Mouse (Mus musculus) spleen, adult 2 months (tissue): ENCODE data around the gene D230025D16Rik. TPM values are rescaled to one million over a fixed set of nuclear protein-coding genes. Genes with fewer than 3 reads are reported as not detected.

ENCODE experiments used
- DNase-seq, 2 experiments: peaks; one replicate each; pipeline versions ENCODE4 v3.0.0 to v3.0.0-alpha.2; 2012 to 2021; ENCODE audit warnings: low spot score in 2 of 2, low read depth in 1 of 2
- H3K27ac ChIP-seq: fragments of 200-500 bp; 2 replicates; pipeline ENCODE4 v1.5.1; 2012; ENCODE audit warnings: low read length, inconsistent platforms; ENCODE audit not compliant: insufficient read depth
- H3K27me3 ChIP-seq: fragments of 200-500 bp; 2 replicates; pipeline ENCODE4 v1.6.1; 2012; ENCODE audit warnings: mild to moderate bottlenecking, moderate library complexity, low read length, inconsistent platforms; ENCODE audit not compliant: control insufficient read depth, insufficient read depth
- H3K36me3 ChIP-seq: fragments of 200-500 bp; 2 replicates; pipeline ENCODE4 v1.6.1; 2012; ENCODE audit warnings: mild to moderate bottlenecking, low read length, inconsistent platforms; ENCODE audit not compliant: control insufficient read depth, insufficient read depth
- H3K4me1 ChIP-seq: fragments of 200-500 bp; 2 replicates; pipeline ENCODE4 v1.6.1; 2011; ENCODE audit warnings: inconsistent platforms; ENCODE audit not compliant: control insufficient read depth, insufficient read depth, insufficient read length
- H3K4me3 ChIP-seq: fragments of 200-500 bp; 2 replicates; pipeline ENCODE4 v1.5.1; 2011; ENCODE audit warnings: mild to moderate bottlenecking, inconsistent platforms; ENCODE audit not compliant: insufficient read depth, insufficient read length; ENCODE audit errors: extremely low read depth
- CTCF ChIP-seq: fragments of 200-500 bp; IDR thresholded peaks from 2 replicates; pipeline ENCODE4 v1.5.1; 2011; ENCODE audit warnings: mild to moderate bottlenecking, inconsistent platforms; ENCODE audit not compliant: insufficient read depth, insufficient read length, insufficient replicate concordance; ENCODE audit errors: extremely low read depth
- POLR2A ChIP-seq: fragments of 200-500 bp; IDR thresholded peaks from 2 replicates; pipeline ENCODE4 v1.6.1; 2011; ENCODE audit warnings: low read depth, low read length, inconsistent platforms
- WGBS: fragments of 180-500 bp; shearing (Covaris S2); methylation state at CpG from one replicate; pipeline ENCODE4 v1.1.7; 2018; 5-methylcytosine and 5-hydroxymethylcytosine counted together
- polyA plus RNA-seq: library from polyadenylated mRNA; depleted of rRNA; stranded (reverse); fragments of >200 nt; gene quantifications from 2 replicates; pipeline ENCODE4 v1.2.3, GENCODE M21; 2012

Gene D230025D16Rik
- polyA plus RNA-seq, 1 experiment: 13.6 TPM

- H3K27me3 ChIP-seq: no peaks in the 10 kb centered on the region
- H3K27ac ChIP-seq: no peak overlapping the region
- H3K36me3 ChIP-seq: peaks cover 11% of the 10 kb centered on the region
- DNase-seq: no peak
- no peaks in the 10 kb centered on the region for H3K4me1 ChIP-seq
- TF ChIP-seq POLR2A: no peak
- 88% methylated on average over 7 of the region's 7 CpGs for WGBS
- no peak overlapping the region for H3K4me3 ChIP-seq
Measured at GRCm38 (mm10) chr8:105206766-105207275, 18.1 kb upstream of the D230025D16Rik start.

- no peak for TF ChIP-seq POLR2A
- no peak for TF ChIP-seq CTCF
- Histone ChIP-seq H3K27me3 (no peaks in the 10 kb centered on the region), H3K27ac (no peak overlapping the region), H3K36me3 (peaks cover 11% of the 10 kb centered on the region), H3K4me1 (no peaks in the 10 kb centered on the region), H3K4me3 (no peak overlapping the region)
- no peak for DNase-seq
- 82% methylated on average over 2 of the region's 2 CpGs for WGBS
Measured at GRCm38 (mm10) chr8:105207675-105208273, 17.2 kb upstream of the D230025D16Rik start.

- no peak for TF ChIP-seq POLR2A
- TF ChIP-seq CTCF: no peak
- Histone ChIP-seq H3K27me3 (no peaks in the 10 kb centered on the region), H3K4me3 (no peak overlapping the region), H3K27ac (no peak overlapping the region), H3K36me3 (peaks cover 5% of the 10 kb centered on the region), H3K4me1 (no peaks in the 10 kb centered on the region)
- WGBS: 68% methylated on average over 1 of the region's 1 CpGs
- DNase-seq: no peak
Measured at GRCm38 (mm10) chr8:105209153-105210110, 15.5 kb upstream of the D230025D16Rik start.

GRCm38 (mm10) chr8:105214104-105214503 lies 10.8 kb upstream of the D230025D16Rik start:
- Histone ChIP-seq H3K4me1 (no peaks in the 10 kb centered on the region), H3K36me3 (peaks cover 4% of the 10 kb centered on the region; the same call in 1 of the 2 replicates), H3K27me3 (no peaks in the 10 kb centered on the region), H3K27ac (no peak overlapping the region), H3K4me3 (no peak overlapping the region)
- no peak for DNase-seq
- 85% methylated on average over 5 of the region's 5 CpGs for WGBS
- no peak for TF ChIP-seq CTCF
- no peak for TF ChIP-seq POLR2A

GRCm38 (mm10) chr8:105217926-105218522 lies 6.9 kb upstream of the D230025D16Rik start:
- H3K27ac ChIP-seq: no peak overlapping the region
- H3K4me3 ChIP-seq: no peak overlapping the region
- 73% methylated on average over 5 of the region's 5 CpGs for WGBS
- peaks cover 4% of the 10 kb centered on the region; the same call in 1 of the 2 replicates for H3K36me3 ChIP-seq
- no peaks in the 10 kb centered on the region for H3K4me1 ChIP-seq
- peak in 1 of 2 experiments; percentile 39 for DNase-seq
- TF ChIP-seq CTCF (no peak), POLR2A (no peak)
- H3K27me3 ChIP-seq: no peaks in the 10 kb centered on the region

GRCm38 (mm10) chr8:105223850-105224249 lies 1.1 kb upstream of the D230025D16Rik start:
- no peak overlapping the region for H3K27ac ChIP-seq
- 85% methylated on average over 7 of the region's 7 CpGs for WGBS
- DNase-seq: no peak

More at GRCm38 (mm10) chr8:105223850-105224249, 1.1 kb upstream of the D230025D16Rik start:
- H3K4me1 ChIP-seq: peaks cover 5% of the 10 kb centered on the region; the same call in 1 of the 2 replicates
- H3K4me3 ChIP-seq: no peak overlapping the region
- H3K27me3 ChIP-seq: no peaks in the 10 kb centered on the region
- no peak for TF ChIP-seq POLR2A
- no peak for TF ChIP-seq CTCF
- no peaks in the 10 kb centered on the region; the same call in 1 of the 2 replicates for H3K36me3 ChIP-seq
